Mouse (Mus musculus) embryonic facial prominence, embryonic 15.5 days (tissue): ENCODE data around the gene Gsdma. TPM values are rescaled to one million over a fixed set of nuclear protein-coding genes. Genes with fewer than 3 reads are reported as not detected.

Experiments used
- ATAC-seq: fragments of 200-750 bp; cut with Nextera tagmentation; 2 replicates; pipeline ENCODE4 v1.8.0; 2017; ENCODE audit warnings: low read depth, moderate TSS enrichment; ENCODE audit not compliant: insufficient number of reproducible peaks, low FRiP score, low TSS enrichment
- H3K27ac ChIP-seq: fragments of 300-500 bp; sonication (generic); replicated peaks from 2 replicates; pipeline ENCODE4 v1.5.1; 2015; ENCODE audit warnings: mild to moderate bottlenecking, inconsistent platforms
- H3K27me3 ChIP-seq: fragments of 300-500 bp; sonication (generic); 2 replicates; pipeline ENCODE4 v1.6.1; 2015; ENCODE audit warnings: inconsistent platforms
- H3K36me3 ChIP-seq: fragments of 300-500 bp; sonication (generic); 2 replicates; pipeline ENCODE4 v1.6.1; 2015; ENCODE audit warnings: mild to moderate bottlenecking, inconsistent platforms
- H3K4me1 ChIP-seq: fragments of 300-500 bp; sonication (generic); 2 replicates; pipeline ENCODE4 v1.6.1; 2015; ENCODE audit warnings: inconsistent platforms
- H3K4me2 ChIP-seq: fragments of 300-500 bp; sonication (generic); replicated peaks from 2 replicates; pipeline ENCODE4 v1.6.1; 2015; ENCODE audit warnings: mild to moderate bottlenecking, inconsistent platforms
- H3K4me3 ChIP-seq: fragments of 300-500 bp; sonication (generic); replicated peaks from 2 replicates; pipeline ENCODE4 v1.5.1; 2015; ENCODE audit warnings: mild to moderate bottlenecking, inconsistent platforms
- H3K9ac ChIP-seq: fragments of 300-500 bp; sonication (generic); 2 replicates; pipeline ENCODE4 v1.6.1; 2015; ENCODE audit warnings: inconsistent platforms
- H3K9me3 ChIP-seq: fragments of 300-500 bp; sonication (generic); replicated peaks from 2 replicates; pipeline ENCODE4 v1.6.1; 2016; ENCODE audit warnings: inconsistent platforms
- WGBS: fragments of 180-500 bp; shearing (Covaris S2); methylation state at CpG from one replicate; pipeline ENCODE4 v1.1.7; 2015; 5-methylcytosine and 5-hydroxymethylcytosine counted together
- polyA plus RNA-seq: library from polyadenylated mRNA; unstranded; fragments of >200 nt; fragmentation: Nextera tagmentation; extraction: Ambion mirVana; gene quantifications from 2 replicates; pipeline ENCODE4 v1.2.1, GENCODE M21; 2015

Gsdma gene
- polyA plus RNA-seq, 1 experiment from 2014 or later = 14.0 TPM

- 71% methylated on average over 4 of the region's 4 CpGs for WGBS
- H3K4me2 ChIP-seq = no peak overlapping the region
Measured at GRCm38 (mm10) chr11:98681186-98681585, 17.0 kb downstream of the Gsdma start.

DNA sequence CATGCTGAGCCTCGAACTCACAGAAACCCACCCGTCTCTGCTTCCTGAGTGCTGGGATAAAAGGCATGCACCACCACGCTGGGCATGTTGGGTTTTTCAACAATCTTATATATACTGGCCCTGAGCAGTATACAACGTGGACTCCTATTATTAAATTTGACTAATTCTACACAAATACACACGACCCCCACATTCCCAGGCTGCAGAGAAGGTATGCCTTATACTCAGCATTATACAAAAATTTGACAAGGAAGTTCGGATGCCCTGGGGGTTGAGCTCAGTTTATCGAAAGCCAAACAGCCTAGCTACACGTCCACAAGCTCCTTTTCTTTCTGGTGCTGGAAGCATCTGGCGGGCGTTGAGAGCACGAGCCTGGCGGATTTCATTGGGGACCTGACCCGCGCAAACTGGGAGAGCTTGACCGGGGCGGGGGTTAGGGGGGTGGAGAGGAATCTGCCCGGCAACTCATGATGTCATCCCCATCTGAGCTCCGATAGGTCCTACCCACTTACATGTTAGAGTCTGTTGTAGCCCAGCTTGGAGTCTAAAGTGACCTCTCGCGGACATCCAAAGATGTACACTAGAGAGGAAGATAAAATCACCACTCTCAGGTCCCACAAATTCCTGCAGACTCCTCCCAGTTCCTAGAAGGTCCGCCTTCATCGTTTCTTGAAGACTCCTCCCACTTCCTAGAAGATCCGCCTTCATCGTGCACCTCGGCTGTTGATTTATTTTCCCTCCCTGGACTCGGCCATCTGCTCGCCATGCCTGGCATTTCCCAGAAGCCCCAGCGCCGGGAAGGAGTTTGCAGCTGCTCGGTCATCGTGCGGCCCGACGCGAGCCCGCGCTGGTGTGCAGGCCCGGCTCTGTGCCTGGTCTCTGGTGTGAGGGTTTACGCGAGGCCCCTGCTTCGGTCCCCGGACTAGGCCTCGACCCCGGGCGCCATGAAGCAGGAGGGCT is 17.9 kb downstream of the Gsdma start, which contains the start of gene Psmd3:
Psmd3 (plus strand) TSS at position 769 of the 960 bp plus-strand sequence.
- 3% methylated on average over 45 of the region's 45 CpGs for WGBS
- Histone ChIP-seq H3K36me3 (peaks cover 22% of the 10 kb centered on the region), H3K27ac (peak within 1 kb of the TSS; percentile 83), H3K27me3 (no peaks in the 10 kb centered on the region), H3K4me2 (peak within 1 kb of the TSS; percentile 70), H3K4me3 (peak within 1 kb of the TSS; percentile 78), H3K9me3 (no peaks in the 10 kb centered on the region), H3K9ac (peak within 1 kb of the TSS; percentile 96), H3K4me1 (peaks cover 7% of the 10 kb centered on the region)
- ATAC-seq = peak; percentile 94

More at GRCm38 (mm10) chr11:98681186-98681585, 17.0 kb downstream of the Gsdma start:
- no peak for ATAC-seq
- H3K9me3 ChIP-seq = no peaks in the 10 kb centered on the region
- H3K36me3 ChIP-seq = peaks cover 13% of the 10 kb centered on the region
- no peak overlapping the region for H3K27ac ChIP-seq
- H3K27me3 ChIP-seq = no peaks in the 10 kb centered on the region
- H3K4me3 ChIP-seq = no peak overlapping the region
- H3K9ac ChIP-seq = no peak overlapping the region
- peaks cover 7% of the 10 kb centered on the region for H3K4me1 ChIP-seq

DNA sequence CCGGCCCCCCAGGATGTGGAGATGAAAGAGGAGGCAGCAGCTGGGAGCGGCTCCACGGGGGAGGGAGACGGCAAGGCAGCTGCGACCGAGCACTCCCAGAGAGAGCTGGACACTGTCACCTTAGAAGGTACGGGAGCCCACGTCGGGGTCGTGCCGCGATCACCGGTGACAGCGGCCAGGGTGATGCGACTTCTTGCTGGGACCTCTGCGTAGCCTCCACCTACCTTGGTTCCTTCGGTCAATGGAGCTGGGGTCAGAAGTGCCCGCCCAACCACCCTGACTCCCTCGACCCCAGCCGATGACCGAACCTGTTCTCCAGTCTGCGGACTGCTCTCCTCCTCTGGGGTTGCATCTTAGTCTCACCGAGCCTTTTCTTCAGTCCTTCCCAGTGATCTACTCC is 18.7 kb downstream of the Gsdma start:
- peak overlapping the region; percentile 83 for H3K27ac ChIP-seq
- no peaks in the 10 kb centered on the region for H3K27me3 ChIP-seq
- H3K4me3 ChIP-seq = peak overlapping the region; percentile 78
- H3K36me3 ChIP-seq = peaks cover 29% of the 10 kb centered on the region
- no peaks in the 10 kb centered on the region for H3K9me3 ChIP-seq
- H3K4me1 ChIP-seq = peaks cover 7% of the 10 kb centered on the region
- H3K9ac ChIP-seq = peak overlapping the region; percentile 96
- ATAC-seq = no peak
- H3K4me2 ChIP-seq = peak overlapping the region; percentile 70
- 0% methylated on average over 23 of the region's 23 CpGs for WGBS

DNA sequence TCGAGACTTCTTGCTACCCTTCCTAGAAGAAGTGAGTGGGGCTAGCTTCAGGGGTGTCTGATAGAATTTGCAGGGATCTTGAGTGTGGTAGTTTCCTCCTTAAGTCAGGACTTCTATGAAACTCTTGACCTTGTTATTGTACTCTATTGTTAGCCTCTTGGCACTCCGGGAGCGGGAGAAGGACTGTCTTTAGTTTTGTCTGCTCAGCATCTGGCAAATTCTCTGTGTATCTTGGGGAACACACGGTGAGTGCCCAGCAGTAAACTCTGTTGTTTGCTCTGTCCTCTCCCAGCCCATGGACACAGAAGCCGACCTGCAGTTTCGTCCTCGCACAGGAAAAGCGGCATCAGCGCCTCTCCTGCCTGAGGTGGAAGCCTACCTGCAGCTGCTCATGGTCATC is 21.5 kb downstream of the Gsdma start:
- no peak for ATAC-seq
- peaks cover 53% of the 10 kb centered on the region for H3K36me3 ChIP-seq
- H3K4me2 ChIP-seq = no peak overlapping the region
- peaks cover 7% of the 10 kb centered on the region for H3K4me1 ChIP-seq
- WGBS = 92% methylated on average over 9 of the region's 9 CpGs
- H3K9me3 ChIP-seq = no peaks in the 10 kb centered on the region
- H3K27me3 ChIP-seq = no peaks in the 10 kb centered on the region
- no peak overlapping the region for H3K9ac ChIP-seq
- H3K4me3 ChIP-seq = no peak overlapping the region
- H3K27ac ChIP-seq = no peak overlapping the region

- H3K36me3 ChIP-seq = peaks cover 66% of the 10 kb centered on the region
- WGBS = 96% methylated on average over 4 of the region's 4 CpGs
- no peak for ATAC-seq
Measured at GRCm38 (mm10) chr11:98686976-98687375, 22.8 kb downstream of the Gsdma start.

GRCm38 (mm10) chr11:98688009-98688408 is 23.9 kb downstream of the Gsdma start:
- Histone ChIP-seq H3K9ac (no peak overlapping the region), H3K4me2 (no peak overlapping the region), H3K4me3 (no peak overlapping the region), H3K27ac (no peak overlapping the region), H3K27me3 (no peaks in the 10 kb centered on the region), H3K4me1 (peaks cover 7% of the 10 kb centered on the region), H3K9me3 (no peaks in the 10 kb centered on the region), H3K36me3 (peaks cover 76% of the 10 kb centered on the region)
- ATAC-seq = no peak
- WGBS = 84% methylated on average over 8 of the region's 8 CpGs

More at GRCm38 (mm10) chr11:98686976-98687375, 22.8 kb downstream of the Gsdma start:
- Histone ChIP-seq H3K27me3 (no peaks in the 10 kb centered on the region), H3K27ac (no peak overlapping the region), H3K4me3 (no peak overlapping the region), H3K4me2 (no peak overlapping the region), H3K9me3 (no peaks in the 10 kb centered on the region), H3K9ac (no peak overlapping the region), H3K4me1 (peaks cover 7% of the 10 kb centered on the region)

GRCm38 (mm10) chr11:98693201-98693600 is 29.1 kb downstream of the Gsdma start:
- no peak overlapping the region for H3K4me3 ChIP-seq
- no peaks in the 10 kb centered on the region for H3K4me1 ChIP-seq
- no peak for ATAC-seq
- H3K9me3 ChIP-seq = no peaks in the 10 kb centered on the region
- H3K27me3 ChIP-seq = no peaks in the 10 kb centered on the region
- H3K9ac ChIP-seq = no peak overlapping the region
- H3K27ac ChIP-seq = no peak overlapping the region
- H3K36me3 ChIP-seq = peaks cover 78% of the 10 kb centered on the region
- no peak overlapping the region for H3K4me2 ChIP-seq
- WGBS = 65% methylated on average over 13 of the region's 13 CpGs

- 90% methylated on average over 9 of the region's 9 CpGs for WGBS
- ATAC-seq = no peak
- H3K4me3 ChIP-seq = no peak overlapping the region
Measured at GRCm38 (mm10) chr11:98693746-98694145, 29.6 kb downstream of the Gsdma start.

DNA sequence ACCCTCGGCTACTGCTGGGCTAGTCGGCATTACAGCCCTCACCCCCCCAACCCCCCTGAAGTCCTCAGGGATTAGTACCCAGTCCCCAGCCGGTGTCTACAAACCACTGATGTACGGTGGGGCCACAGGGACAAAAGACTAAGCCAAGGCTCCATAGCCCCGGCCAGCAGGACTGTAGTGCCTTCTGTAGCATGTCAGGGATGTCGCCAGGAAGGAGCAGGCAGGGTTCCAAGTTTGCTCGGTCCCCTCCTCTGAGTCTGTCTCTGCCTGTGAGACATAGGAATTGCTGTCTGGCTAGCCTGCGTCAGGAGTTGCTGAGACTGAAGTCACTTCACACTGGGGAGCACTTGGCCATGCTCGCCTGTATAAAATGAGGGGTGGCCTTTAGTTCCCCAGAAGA is 30.1 kb downstream of the Gsdma start:
- H3K4me1 ChIP-seq = no peaks in the 10 kb centered on the region
- H3K36me3 ChIP-seq = peaks cover 72% of the 10 kb centered on the region
- WGBS = 78% methylated on average over 9 of the region's 9 CpGs
- no peak overlapping the region for H3K27ac ChIP-seq
- no peaks in the 10 kb centered on the region for H3K9me3 ChIP-seq
- no peaks in the 10 kb centered on the region for H3K27me3 ChIP-seq
- ATAC-seq = no peak
- no peak overlapping the region for H3K4me3 ChIP-seq
- H3K9ac ChIP-seq = no peak overlapping the region
- H3K4me2 ChIP-seq = no peak overlapping the region

More at GRCm38 (mm10) chr11:98693746-98694145, 29.6 kb downstream of the Gsdma start:
- Histone ChIP-seq H3K36me3 (peaks cover 75% of the 10 kb centered on the region), H3K9me3 (no peaks in the 10 kb centered on the region), H3K4me1 (no peaks in the 10 kb centered on the region), H3K27ac (no peak overlapping the region), H3K27me3 (no peaks in the 10 kb centered on the region), H3K4me2 (no peak overlapping the region), H3K9ac (no peak overlapping the region)

DNA sequence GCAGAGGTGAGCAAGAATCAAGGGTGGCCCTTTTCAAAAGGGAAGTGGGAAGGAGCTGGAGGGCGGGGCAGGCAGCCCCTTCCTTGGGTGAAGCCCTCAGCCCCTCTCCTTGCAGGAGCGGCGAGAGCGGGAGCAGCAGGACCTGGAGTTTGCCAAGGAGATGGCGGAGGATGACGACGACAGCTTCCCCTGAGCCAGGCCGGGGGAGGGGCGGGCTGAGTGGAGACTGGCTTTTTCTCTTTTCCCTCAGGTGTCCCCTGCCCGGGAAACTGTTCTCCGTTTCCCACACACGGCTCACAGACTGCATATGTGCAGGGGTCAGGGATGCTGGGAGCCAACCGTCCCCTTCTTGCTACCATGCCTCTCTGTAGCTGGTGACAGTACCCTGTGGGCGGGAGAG is 31.3 kb downstream of the Gsdma start:
- no peaks in the 10 kb centered on the region for H3K9me3 ChIP-seq
- no peak overlapping the region for H3K4me2 ChIP-seq
- ATAC-seq = no peak
- H3K27ac ChIP-seq = no peak overlapping the region
- H3K4me3 ChIP-seq = no peak overlapping the region
- H3K27me3 ChIP-seq = no peaks in the 10 kb centered on the region
- H3K9ac ChIP-seq = no peak overlapping the region
- H3K4me1 ChIP-seq = peaks cover 5% of the 10 kb centered on the region; the same call in 1 of the 2 replicates
- WGBS = 68% methylated on average over 14 of the region's 14 CpGs
- peaks cover 61% of the 10 kb centered on the region for H3K36me3 ChIP-seq

GRCm38 (mm10) chr11:98696454-98697216 is 32.5 kb downstream of the Gsdma start:
- H3K4me1 ChIP-seq = peaks cover 13% of the 10 kb centered on the region
- H3K4me2 ChIP-seq = no peak overlapping the region
- H3K4me3 ChIP-seq = no peak overlapping the region
- 83% methylated on average over 14 of the region's 14 CpGs for WGBS
- no peak for ATAC-seq
- H3K27me3 ChIP-seq = no peaks in the 10 kb centered on the region
- no peaks in the 10 kb centered on the region for H3K9me3 ChIP-seq
- no peak overlapping the region; the same call in 1 of the 2 replicates for H3K27ac ChIP-seq
- H3K36me3 ChIP-seq = peaks cover 49% of the 10 kb centered on the region
- no peak overlapping the region for H3K9ac ChIP-seq
